Mouse (Mus musculus): Measurements from ENCODE around the gene Ulk3. TPM values are rescaled to one million over a fixed set of nuclear protein-coding genes. Genes with fewer than 3 reads are reported as not detected.

Gene Ulk3
- polyA plus RNA-seq, 1 experiment = 14.0 TPM

DNA sequence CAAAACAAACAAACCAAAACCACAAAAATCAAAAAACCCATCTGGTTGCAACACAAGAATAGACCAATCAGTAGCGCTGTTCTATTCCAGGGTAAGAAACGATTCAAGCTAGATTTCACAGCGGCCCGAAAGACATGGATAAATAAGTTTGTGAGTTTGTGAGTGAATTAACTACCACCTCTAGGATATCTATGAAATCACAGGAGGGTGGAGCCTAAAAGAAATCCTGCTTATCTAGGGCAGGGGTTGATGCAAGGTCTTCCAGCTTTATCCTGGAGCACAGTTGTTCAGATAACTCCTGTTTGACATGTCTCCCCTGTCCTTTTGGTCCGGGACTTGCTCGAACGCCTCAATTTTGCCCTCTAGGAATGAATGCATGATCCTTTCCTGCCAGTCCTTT, 29.0 kb upstream of the Ulk3 start:
- Histone ChIP-seq H3K4me1 (ENCODE audit: control insufficient read depth, insufficient read depth, insufficient read length, low read length) (peaks cover 16% of the 10 kb centered on the region), H3K36me3 (ENCODE audit: control insufficient read depth, insufficient read depth, low read length) (no peaks in the 10 kb centered on the region), H3K27me3 (ENCODE audit: control insufficient read depth, insufficient read depth, low read length) (no peaks in the 10 kb centered on the region), H3K4me3 (ENCODE audit: low read depth, low read length) (peak overlapping the region; percentile 17; the same call in 1 of the 2 replicates), H3K27ac (ENCODE audit: insufficient read depth, low read depth, low read length) (peak overlapping the region; percentile 27)
- TF ChIP-seq CTCF (IDR thresholded peaks at IDR 0.05; ENCODE audit: extremely low read depth, insufficient read length, insufficient replicate concordance, low read depth, low read length) (no peak), POLR2A (IDR thresholded peaks at IDR 0.05; ENCODE audit: low read depth, low read length) (no peak)
- 24% methylated on average over 7 of the region's 7 CpGs for WGBS

DNA sequence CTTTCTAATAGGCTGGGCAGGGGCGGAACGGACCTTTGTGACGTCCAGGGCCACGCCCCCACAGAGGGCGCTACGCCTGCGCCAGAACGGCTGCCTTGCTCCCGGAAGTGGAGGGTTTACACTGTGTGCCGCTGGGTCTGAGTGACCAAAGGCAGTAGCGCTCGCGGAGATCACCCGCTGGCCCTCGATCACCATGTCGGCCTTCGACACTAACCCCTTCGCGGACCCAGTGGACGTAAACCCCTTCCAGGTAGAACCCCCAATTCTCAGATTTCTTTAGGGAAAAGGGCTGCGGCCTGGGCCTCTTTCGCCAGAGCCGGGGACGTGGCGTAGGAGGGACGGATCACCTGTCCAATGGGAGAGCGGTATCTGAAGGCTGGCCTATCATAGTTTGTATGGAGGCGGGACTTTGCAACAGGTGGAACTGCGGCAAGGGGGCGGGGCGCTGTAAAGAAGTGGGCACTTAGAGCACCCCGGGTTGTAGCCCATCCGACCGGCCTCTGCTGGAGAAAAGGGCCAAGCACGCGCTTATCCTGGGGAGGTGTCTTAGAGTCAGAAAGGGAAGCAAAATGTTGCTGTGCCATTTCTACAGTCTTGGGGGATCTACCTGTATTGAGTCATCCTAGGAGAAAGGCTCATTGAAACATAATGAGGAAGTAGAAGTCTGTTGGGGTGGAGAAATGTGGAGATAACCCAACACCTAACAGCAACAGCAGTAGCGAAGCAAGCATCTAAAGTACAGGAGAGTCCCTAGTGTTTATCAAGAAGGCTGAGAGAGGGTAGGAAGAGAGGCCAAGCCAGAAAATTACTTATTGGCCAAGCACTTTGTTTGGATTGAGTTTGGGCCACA, 28.2 kb upstream of the Ulk3 start, which contains the start of gene Scamp2:
TSS of gene Scamp2 (plus strand) at position 83 of the 850 bp plus-strand sequence.
- peaks cover 24% of the 10 kb centered on the region for H3K4me1 ChIP-seq (ENCODE audit: control insufficient read depth, insufficient read depth, insufficient read length, low read length)
- H3K27ac ChIP-seq (ENCODE audit: insufficient read depth, low read depth, low read length) = peak within 1 kb of the TSS; percentile 96
- no peaks in the 10 kb centered on the region for H3K27me3 ChIP-seq (ENCODE audit: control insufficient read depth, insufficient read depth, low read length)
- H3K36me3 ChIP-seq (ENCODE audit: control insufficient read depth, insufficient read depth, low read length) = no peaks in the 10 kb centered on the region
- 1% methylated on average over 37 of the region's 37 CpGs for WGBS
- H3K4me3 ChIP-seq (ENCODE audit: low read depth, low read length) = peak within 1 kb of the TSS; percentile 76
- TF ChIP-seq CTCF (IDR thresholded peaks at IDR 0.05; ENCODE audit: extremely low read depth, insufficient read length, insufficient replicate concordance, low read depth, low read length) = no peak
- peak; percentile 88 for TF ChIP-seq POLR2A (IDR thresholded peaks at IDR 0.05; ENCODE audit: low read depth, low read length)

DNA sequence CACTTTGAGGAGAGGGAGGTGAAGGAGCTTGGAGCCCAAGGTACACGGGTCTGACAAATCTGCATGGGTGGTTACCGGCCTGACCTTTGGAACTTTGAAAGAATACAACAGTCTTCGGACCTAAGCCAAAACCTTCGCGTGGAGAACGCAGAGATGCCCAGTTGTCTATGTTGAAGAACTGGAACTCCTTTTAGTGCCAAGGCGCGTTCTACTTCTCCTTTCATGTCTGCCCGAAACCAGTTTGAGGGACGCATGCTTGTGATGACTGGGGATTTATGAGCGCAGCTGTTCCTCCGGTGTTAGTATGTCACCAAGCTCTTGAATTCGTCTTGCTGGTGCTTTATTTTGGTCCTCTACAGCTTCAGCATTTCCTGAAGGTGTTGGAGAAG, 27.5 kb upstream of the Ulk3 start:
- Histone ChIP-seq H3K27me3 (ENCODE audit: control insufficient read depth, insufficient read depth, low read length) (no peaks in the 10 kb centered on the region), H3K27ac (ENCODE audit: insufficient read depth, low read depth, low read length) (peak overlapping the region; percentile 96), H3K36me3 (ENCODE audit: control insufficient read depth, insufficient read depth, low read length) (no peaks in the 10 kb centered on the region), H3K4me3 (ENCODE audit: low read depth, low read length) (peak overlapping the region; percentile 76), H3K4me1 (ENCODE audit: control insufficient read depth, insufficient read depth, insufficient read length, low read length) (peaks cover 29% of the 10 kb centered on the region)
- TF ChIP-seq CTCF (IDR thresholded peaks at IDR 0.05; ENCODE audit: extremely low read depth, insufficient read length, insufficient replicate concordance, low read depth, low read length) = no peak
- TF ChIP-seq POLR2A (IDR thresholded peaks at IDR 0.05; ENCODE audit: low read depth, low read length) = no peak
- WGBS = 14% methylated on average over 13 of the region's 13 CpGs

DNA sequence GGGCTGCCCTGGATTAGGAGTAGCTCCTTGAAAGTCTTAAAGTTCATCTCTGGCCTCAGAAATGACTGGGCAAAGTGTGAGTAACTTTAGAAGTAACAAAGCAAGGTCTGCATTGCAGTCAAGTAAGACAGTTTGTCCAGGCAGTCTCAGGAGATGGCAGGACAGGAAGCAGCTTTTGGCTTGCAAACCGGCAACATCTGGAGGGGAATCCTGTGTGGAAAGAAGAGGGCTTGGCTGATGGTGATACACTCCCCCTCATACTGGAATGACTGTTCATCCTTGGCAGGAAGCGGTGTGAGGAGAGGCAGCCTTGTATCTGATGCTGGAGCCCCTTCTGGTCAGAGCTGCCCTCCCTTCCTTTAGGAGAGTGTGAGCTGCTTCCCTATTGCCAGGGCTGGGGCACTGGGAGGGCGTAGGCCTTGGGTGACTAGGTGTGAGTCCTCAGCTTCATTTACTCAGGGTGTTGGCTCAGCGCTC, 26.3 kb upstream of the Ulk3 start:
- Histone ChIP-seq H3K27ac (ENCODE audit: insufficient read depth, low read depth, low read length) (peak overlapping the region; percentile 96), H3K27me3 (ENCODE audit: control insufficient read depth, insufficient read depth, low read length) (no peaks in the 10 kb centered on the region), H3K4me3 (ENCODE audit: low read depth, low read length) (peak overlapping the region; percentile 60), H3K4me1 (ENCODE audit: control insufficient read depth, insufficient read depth, insufficient read length, low read length) (peaks cover 34% of the 10 kb centered on the region), H3K36me3 (ENCODE audit: control insufficient read depth, insufficient read depth, low read length) (peaks cover 3% of the 10 kb centered on the region)
- WGBS = 15% methylated on average over 4 of the region's 4 CpGs
- TF ChIP-seq POLR2A (IDR thresholded peaks at IDR 0.05; ENCODE audit: low read depth, low read length) (peak; percentile 43; the same call in 1 of the 2 replicates), CTCF (IDR thresholded peaks at IDR 0.05; ENCODE audit: extremely low read depth, insufficient read length, insufficient replicate concordance, low read depth, low read length) (no peak)

DNA sequence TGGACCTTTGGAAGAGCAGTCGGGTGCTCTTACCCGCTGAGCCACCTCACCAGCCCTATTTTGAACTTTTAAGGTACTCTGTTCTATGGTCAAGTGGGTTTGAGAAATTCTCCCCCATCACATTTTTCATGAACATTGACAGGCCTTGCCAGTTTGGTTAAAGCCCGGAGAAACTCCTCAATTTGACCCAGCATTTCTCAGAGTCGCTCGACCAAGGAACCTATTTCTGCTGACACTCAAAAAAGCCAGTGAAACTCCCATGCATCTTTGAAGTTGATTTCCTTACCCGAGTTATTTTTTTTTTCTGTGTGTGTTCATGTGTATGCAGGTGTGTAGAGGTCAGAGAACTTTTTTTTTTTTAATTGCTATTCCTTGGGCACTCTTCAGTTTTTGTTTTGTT, 24.6 kb upstream of the Ulk3 start:
- Histone ChIP-seq H3K27me3 (ENCODE audit: control insufficient read depth, insufficient read depth, low read length) (no peaks in the 10 kb centered on the region), H3K27ac (ENCODE audit: insufficient read depth, low read depth, low read length) (no peak overlapping the region), H3K4me1 (ENCODE audit: control insufficient read depth, insufficient read depth, insufficient read length, low read length) (peaks cover 34% of the 10 kb centered on the region), H3K36me3 (ENCODE audit: control insufficient read depth, insufficient read depth, low read length) (peaks cover 19% of the 10 kb centered on the region), H3K4me3 (ENCODE audit: low read depth, low read length) (no peak overlapping the region)
- TF ChIP-seq CTCF (IDR thresholded peaks at IDR 0.05; ENCODE audit: extremely low read depth, insufficient read length, insufficient replicate concordance, low read depth, low read length) (no peak), POLR2A (IDR thresholded peaks at IDR 0.05; ENCODE audit: low read depth, low read length) (no peak)
- WGBS = 63% methylated on average over 6 of the region's 6 CpGs

DNA sequence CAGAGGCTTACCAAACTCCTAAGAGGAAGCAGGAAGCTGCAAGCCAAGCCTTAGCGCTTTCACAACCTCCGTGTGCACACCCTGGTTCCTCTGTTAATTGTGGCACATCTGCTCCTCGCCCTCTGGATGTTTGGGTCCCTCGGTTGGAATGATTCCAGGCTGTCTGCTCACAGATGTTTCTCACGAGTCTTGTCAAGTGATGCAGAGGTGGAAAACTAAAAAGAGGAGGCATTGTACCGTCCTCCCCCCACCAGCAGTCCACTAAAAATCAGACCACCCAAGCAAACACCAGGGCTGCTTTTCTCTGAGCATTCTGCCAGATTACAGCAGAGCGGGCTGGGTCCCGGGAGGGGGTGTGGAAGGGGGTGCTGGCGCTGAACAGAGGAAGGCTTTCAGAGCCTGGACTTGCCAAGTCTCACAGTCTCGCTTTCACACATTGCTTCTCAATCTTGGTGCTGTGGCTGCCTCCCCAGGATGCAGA, 23.5 kb upstream of the Ulk3 start:
- peak overlapping the region; percentile 68 for H3K27ac ChIP-seq (ENCODE audit: insufficient read depth, low read depth, low read length)

DNA sequence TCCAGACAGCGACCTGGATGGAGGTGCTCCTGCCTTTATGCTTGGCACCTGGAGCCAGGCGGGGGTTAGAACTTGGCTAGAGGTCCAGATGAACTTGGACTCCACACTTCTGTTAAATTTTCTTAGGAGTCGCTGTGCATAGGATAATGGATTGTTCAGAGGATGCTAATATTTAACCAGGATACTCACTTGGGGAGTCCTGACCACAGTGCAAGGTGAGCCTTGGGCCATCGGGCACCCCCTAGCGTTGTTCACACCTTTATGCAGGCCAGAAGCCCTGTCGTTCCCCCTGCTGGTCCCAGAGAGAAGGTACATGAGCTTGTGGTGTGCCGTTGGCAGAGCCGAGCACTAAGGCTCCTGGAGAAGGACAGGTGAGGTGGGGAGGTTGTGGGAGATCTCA, 22.4 kb upstream of the Ulk3 start:
- WGBS = 27% methylated on average over 8 of the region's 8 CpGs
- Histone ChIP-seq H3K27ac (ENCODE audit: insufficient read depth, low read depth, low read length) (no peak overlapping the region; the same call in 1 of the 2 replicates), H3K36me3 (ENCODE audit: control insufficient read depth, insufficient read depth, low read length) (peaks cover 29% of the 10 kb centered on the region), H3K4me3 (ENCODE audit: low read depth, low read length) (no peak overlapping the region), H3K4me1 (ENCODE audit: control insufficient read depth, insufficient read depth, insufficient read length, low read length) (peaks cover 30% of the 10 kb centered on the region), H3K27me3 (ENCODE audit: control insufficient read depth, insufficient read depth, low read length) (no peaks in the 10 kb centered on the region)
- TF ChIP-seq CTCF (IDR thresholded peaks at IDR 0.05; ENCODE audit: extremely low read depth, insufficient read length, insufficient replicate concordance, low read depth, low read length) (peak; percentile 68; the same call in 1 of the 2 replicates), POLR2A (IDR thresholded peaks at IDR 0.05; ENCODE audit: low read depth, low read length) (no peak)

More for the DNA sequence above, 23.5 kb upstream of the Ulk3 start:
- H3K4me3 ChIP-seq (ENCODE audit: low read depth, low read length) = no peak overlapping the region
- 18% methylated on average over 10 of the region's 10 CpGs for WGBS
- no peaks in the 10 kb centered on the region for H3K27me3 ChIP-seq (ENCODE audit: control insufficient read depth, insufficient read depth, low read length)
- H3K36me3 ChIP-seq (ENCODE audit: control insufficient read depth, insufficient read depth, low read length) = peaks cover 23% of the 10 kb centered on the region
- H3K4me1 ChIP-seq (ENCODE audit: control insufficient read depth, insufficient read depth, insufficient read length, low read length) = peaks cover 30% of the 10 kb centered on the region
- no peak for TF ChIP-seq POLR2A (IDR thresholded peaks at IDR 0.05; ENCODE audit: low read depth, low read length)
- no peak for TF ChIP-seq CTCF (IDR thresholded peaks at IDR 0.05; ENCODE audit: extremely low read depth, insufficient read length, insufficient replicate concordance, low read depth, low read length)

Measured in small intestine, adult 2 months (tissue).